Mouse (Mus musculus) embryonic stem cell, embryonic (primary cell): ENCODE results near the gene Ebf3.

Source experiments
- CTCF ChIA-PET, 4 experiments: fragments of 300-600 bp in 2 of 4; fragments of 350-600 bp in 2 of 4; sonication (Branson Sonifier 250); formaldehyde crosslinking; loops; one replicate each; lab custom pipeline; 2022; ENCODE audit warnings: inconsistent platforms in 2 of 4; lab: Charles Lee
- POLR2A ChIA-PET, 4 experiments: fragments of 300-600 bp in 2 of 4; fragments of 350-600 bp in 2 of 4; sonication (Branson Sonifier 250); formaldehyde crosslinking; loops; one replicate each; lab custom pipeline; 2022; ENCODE audit warnings: antibody characterized with exemption in 4 of 4, inconsistent platforms in 1 of 4; lab: Charles Lee

Gene Ebf3

GRCm38 (mm10) chr7:137302961-137303775 is 11.1 kb downstream of the Ebf3 start:
- ChIA-PET POLR2A (no interaction called here), CTCF (interaction anchor here in 2 of 4 experiments (0.7 to 1.6 kb wide), 2 partner anchors 16 to 773 kb away, joined by 3 to 4 read pairs; no protein-coding TSS in a partner anchor)

DNA sequence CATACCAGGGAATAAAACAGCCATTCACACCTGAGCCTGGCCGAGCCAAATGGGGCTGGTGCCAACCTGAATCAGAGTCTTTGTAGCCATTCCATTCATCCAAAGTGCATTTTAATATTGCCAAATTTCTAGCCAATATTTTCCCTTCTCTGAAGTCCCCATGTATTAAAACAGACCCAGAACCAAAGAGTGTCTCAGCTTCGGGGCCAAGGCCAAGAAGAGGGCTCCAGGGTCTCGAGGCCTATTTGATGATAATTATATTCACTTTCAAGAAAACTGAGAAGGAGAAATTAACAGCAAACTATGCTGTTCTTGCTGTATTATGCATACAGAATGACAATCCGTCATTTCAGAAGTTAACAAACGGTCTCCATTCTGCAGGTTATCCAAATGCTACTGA is 12.1 kb downstream of the Ebf3 start:
- POLR2A ChIA-PET = no interaction called here
- CTCF ChIA-PET = interaction anchor here in 1 of 4 experiments (1.6 kb wide), 1 partner anchor 17 kb away, joined by 4 read pairs; no protein-coding TSS in a partner anchor

DNA sequence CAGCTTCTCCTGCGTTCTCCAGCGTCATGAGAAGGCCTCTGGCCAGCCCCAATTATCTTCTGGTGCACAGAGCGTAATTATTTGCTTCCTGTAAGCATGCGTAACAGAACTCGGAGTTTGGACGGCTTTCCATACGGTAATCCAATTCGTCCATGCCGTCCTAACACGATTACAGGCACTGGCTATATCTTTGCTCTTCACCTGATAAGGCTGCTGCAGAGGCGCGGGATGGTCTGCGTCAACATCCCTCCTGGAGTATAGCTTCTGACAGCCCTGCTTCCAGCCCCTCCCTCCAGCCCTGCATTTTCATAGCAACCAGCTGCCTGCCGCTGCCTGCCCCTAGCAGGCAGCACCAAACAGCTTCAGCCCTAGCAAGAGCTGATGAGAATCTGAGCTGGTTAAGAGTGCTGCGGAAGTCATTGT is 12.9 kb downstream of the Ebf3 start:
- POLR2A ChIA-PET = no interaction called here
- CTCF ChIA-PET = interaction anchor here in 1 of 4 experiments (0.5 to 1.6 kb wide), 2 partner anchors 18 to 498 kb away, joined by 3 to 4 read pairs; no protein-coding TSS in a partner anchor

GRCm38 (mm10) chr7:137300826-137301225 is 13.4 kb downstream of the Ebf3 start:
- POLR2A ChIA-PET = no interaction called here
- CTCF ChIA-PET = interaction anchor here in 2 of 4 experiments (0.5 to 0.6 kb wide), 2 partner anchors 16 to 499 kb away, joined by 3 to 5 read pairs; no protein-coding TSS in a partner anchor

- ChIA-PET POLR2A (no interaction called here), CTCF (no interaction called here)
These were observed 14.1 kb downstream of the Ebf3 start for GRCm38 (mm10) chr7:137300169-137300568.

GRCm38 (mm10) chr7:137297594-137298381 is 16.5 kb downstream of the Ebf3 start:
- ChIA-PET POLR2A (interaction anchor here in 1 of 4 experiments (0.5 kb wide), 1 partner anchor 45 kb away, joined by 5 read pairs; no protein-coding TSS in a partner anchor), CTCF (no interaction called here)

DNA sequence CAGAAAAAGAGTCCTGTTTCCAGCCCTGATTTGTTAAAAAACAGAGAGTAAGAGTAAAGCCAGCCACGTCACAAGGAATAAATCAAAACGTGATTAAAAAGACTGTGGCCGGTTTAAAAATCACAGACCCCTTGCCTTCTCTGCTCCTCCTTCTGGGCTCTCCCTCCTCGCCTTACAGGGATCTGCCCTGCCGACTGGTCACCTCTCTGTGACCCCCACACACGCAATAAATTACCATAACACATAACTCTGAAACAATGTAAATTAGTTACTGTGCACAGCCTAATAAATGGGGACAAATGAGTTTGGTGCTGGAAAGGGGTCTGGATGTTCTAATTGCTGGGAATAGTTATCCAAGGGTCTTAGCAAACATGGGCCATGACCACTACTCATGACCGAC is 17.1 kb downstream of the Ebf3 start:
- ChIA-PET POLR2A (interaction anchor here in 1 of 4 experiments (0.5 kb wide), 1 partner anchor 44 kb away, joined by 5 read pairs; no protein-coding TSS in a partner anchor), CTCF (interaction anchor here in 1 of 4 experiments (0.5 kb wide), 1 partner anchor 360 kb away, joined by 3 read pairs; no protein-coding TSS in a partner anchor)

GRCm38 (mm10) chr7:137295612-137296011 is 18.6 kb downstream of the Ebf3 start:
- POLR2A ChIA-PET = no interaction called here
- CTCF ChIA-PET = no interaction called here

GRCm38 (mm10) chr7:137294446-137294845 is 19.8 kb downstream of the Ebf3 start:
- POLR2A ChIA-PET = no interaction called here
- CTCF ChIA-PET = no interaction called here

DNA sequence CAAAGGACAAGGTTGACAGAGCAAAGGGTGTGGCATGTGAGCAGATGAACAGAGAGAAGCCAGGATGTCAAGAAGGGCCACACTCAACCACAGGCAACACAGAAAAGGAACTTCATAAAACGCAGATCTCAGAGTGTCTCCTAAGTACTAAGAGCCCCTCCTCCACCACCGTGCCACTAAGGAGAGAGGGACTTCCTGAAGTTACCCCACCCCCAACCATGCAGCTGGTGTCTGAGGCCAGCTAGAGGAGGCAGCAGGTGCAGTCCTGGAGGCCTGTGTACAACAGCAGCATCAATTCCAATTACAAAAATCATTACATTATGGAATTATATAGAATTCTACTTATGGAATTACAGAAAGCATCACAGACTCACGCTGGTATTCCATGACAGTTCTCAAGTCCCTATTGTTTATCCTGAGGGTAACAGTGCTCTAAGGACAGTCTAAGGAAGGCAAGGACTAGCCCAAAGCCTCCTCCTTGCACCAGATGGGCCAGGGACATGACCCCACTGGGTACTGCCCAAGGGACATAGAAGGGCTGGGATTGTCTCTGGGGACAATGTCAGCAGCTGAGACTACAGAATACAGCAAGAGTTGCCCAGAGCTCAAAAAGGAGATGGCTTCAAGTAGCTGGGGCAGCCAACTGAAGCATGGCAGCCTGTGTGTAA is 24.8 kb downstream of the Ebf3 start:
- CTCF ChIA-PET = no interaction called here
- POLR2A ChIA-PET = no interaction called here

DNA sequence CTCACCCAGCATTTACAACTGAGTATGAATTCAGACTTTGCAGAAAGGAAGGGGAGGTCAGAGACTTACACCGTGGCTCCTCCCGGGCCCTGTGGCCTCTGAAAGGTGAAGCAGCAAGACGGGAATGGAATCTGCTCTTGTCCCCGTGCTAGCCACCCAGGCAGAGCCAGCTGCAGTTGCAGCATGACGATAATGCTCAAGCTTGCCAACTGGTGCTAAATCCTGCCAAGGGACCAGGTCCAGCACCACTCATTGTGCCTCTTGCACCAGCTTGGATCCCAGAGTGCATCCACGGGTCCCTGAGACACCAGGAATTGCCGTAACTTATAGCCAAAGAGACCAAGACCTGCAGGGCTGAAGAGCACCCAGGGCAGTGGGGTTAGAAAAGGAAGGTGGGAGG is 36.1 kb downstream of the Ebf3 start:
- POLR2A ChIA-PET = no interaction called here
- CTCF ChIA-PET = no interaction called here

GRCm38 (mm10) chr7:137277713-137278112 is 36.5 kb downstream of the Ebf3 start:
- CTCF ChIA-PET = no interaction called here
- POLR2A ChIA-PET = no interaction called here

- POLR2A ChIA-PET = no interaction called here
- CTCF ChIA-PET = interaction anchor here in 1 of 4 experiments (0.5 kb wide), 1 partner anchor 19 kb away, joined by 3 read pairs; no protein-coding TSS in a partner anchor
These were observed 42.0 kb downstream of the Ebf3 start for GRCm38 (mm10) chr7:137272252-137272651.

GRCm38 (mm10) chr7:137268452-137269155 is 45.6 kb downstream of the Ebf3 start:
- ChIA-PET CTCF (no interaction called here), POLR2A (interaction anchor here in 1 of 4 experiments (0.8 kb wide), 1 partner anchor 14 kb away, joined by 3 read pairs; no protein-coding TSS in a partner anchor)

- CTCF ChIA-PET = interaction anchor here in 1 of 4 experiments (0.6 kb wide), 1 partner anchor 681 kb away, joined by 3 read pairs; no protein-coding TSS in a partner anchor
- POLR2A ChIA-PET = no interaction called here
These were observed 46.8 kb downstream of the Ebf3 start for GRCm38 (mm10) chr7:137267441-137267840.

DNA sequence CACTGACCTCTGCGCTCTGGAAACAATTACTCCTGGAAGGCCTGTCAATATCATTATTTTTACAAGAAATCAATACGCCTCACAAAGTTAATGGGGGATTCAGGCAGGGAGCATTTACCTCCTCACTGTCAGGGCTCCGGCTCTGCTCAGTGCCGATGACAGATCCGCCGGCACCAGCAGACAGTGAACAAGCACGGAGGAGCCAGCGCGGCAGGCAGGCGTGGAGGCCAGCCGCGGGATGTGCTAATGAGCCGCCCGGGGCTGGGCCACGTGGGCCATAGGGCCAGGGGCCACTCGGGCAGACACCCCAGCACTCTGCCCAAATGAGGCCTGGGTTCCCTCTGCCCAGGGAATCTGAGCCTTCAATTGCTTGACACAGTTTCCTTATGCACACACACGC is 47.7 kb downstream of the Ebf3 start:
- ChIA-PET CTCF (interaction anchor here in 1 of 4 experiments (0.6 kb wide), 1 partner anchor 680 kb away, joined by 3 read pairs; no protein-coding TSS in a partner anchor), POLR2A (no interaction called here)

DNA sequence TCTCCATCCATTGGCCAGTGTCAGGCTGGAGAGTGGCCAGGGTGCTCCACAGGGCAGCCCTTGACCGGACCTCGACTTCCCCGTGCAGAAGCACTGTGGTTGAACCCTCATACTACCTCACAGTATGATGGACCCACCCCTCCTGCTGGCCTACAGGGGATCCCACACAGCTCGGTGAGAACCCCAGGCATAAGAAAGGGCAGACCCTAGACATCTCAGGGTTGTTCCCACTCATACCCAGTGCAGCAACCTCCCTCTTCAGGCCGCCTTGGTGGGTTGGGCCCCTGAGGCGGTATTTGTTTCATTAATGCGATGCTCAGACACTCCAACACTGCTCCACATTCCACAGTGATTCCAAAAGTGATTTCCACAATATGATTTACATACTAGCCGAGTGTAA is 51.9 kb downstream of the Ebf3 start:
- CTCF ChIA-PET = no interaction called here

DNA sequence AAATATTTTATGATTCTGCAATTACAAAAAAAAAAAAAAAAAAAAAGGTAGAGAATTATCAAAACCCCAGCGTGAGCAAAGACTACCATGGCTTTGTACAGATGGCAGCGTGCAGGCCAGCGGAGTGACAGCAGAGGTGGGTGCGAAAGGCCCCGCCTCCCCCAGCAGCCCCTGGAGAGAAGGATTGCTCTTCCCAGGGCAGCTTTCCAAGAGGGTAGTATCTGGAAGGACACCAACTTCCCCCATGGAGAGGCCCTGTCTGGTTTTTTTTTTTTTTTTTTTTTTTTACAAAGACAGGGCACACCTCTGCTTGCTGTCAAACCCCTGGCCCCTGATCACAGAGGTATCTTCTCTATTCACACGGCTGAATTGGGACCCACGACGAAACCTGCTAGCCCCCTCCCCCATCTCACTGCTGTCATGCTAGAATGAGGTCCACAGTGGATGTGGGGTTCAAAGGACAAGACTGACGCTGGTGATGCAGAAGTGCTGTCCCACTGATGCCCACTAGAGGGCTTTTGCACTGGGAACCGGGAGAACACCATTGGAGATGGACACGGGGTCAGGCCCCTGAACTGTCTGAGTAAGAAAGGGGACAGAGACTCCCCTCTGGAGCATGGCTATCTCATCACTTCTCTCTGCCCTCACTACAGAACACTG is 67.9 kb downstream of the Ebf3 start:
- ChIA-PET POLR2A (interaction anchor here in 1 of 4 experiments (0.6 to 0.7 kb wide), 4 partner anchors 30 to 1836 kb away, joined by 3 to 5 read pairs (median 3); no protein-coding TSS in a partner anchor), CTCF (interaction anchor here (0.6 to 0.8 kb wide), 5 partner anchors 41 to 1404 kb away, joined by 3 to 8 read pairs (median 5); no protein-coding TSS in a partner anchor)

More for the DNA sequence above, 51.9 kb downstream of the Ebf3 start:
- POLR2A ChIA-PET = no interaction called here
